Mouse (Mus musculus) cerebellum, adult 2 months (tissue): ENCODE data around the gene Kif1bp.

ENCODE experiments used
- CTCF ChIP-seq: fragments of 200-500 bp; IDR thresholded peaks from 2 replicates; pipeline ENCODE4 v1.5.1; 2011; ENCODE audit warnings: low read depth, mild to moderate bottlenecking, control low read depth, low read length, moderate library complexity, borderline replicate concordance; ENCODE audit not compliant: insufficient read depth
- POLR2A ChIP-seq: fragments of 200-500 bp; IDR thresholded peaks from 2 replicates; pipeline ENCODE4 v1.6.1; 2011; ENCODE audit warnings: low read length, control low read depth, borderline replicate concordance; ENCODE audit not compliant: insufficient read depth

- TF ChIP-seq CTCF: no peak
- TF ChIP-seq POLR2A: no peak
Observed at GRCm38 (mm10) chr10:62545759-62546158, 32.5 kb downstream of the Kif1bp start.
